Mouse (Mus musculus) MEL (cell line): ENCODE data around the gene Plcb3. TPM values are rescaled to one million over a fixed set of nuclear protein-coding genes. Genes with fewer than 3 reads are reported as not detected.

ENCODE experiments used
- DNase-seq: peaks from one replicate; pipeline ENCODE4 v3.0.0; 2011; ENCODE audit warnings: low read depth, low spot score
- H3K27ac ChIP-seq: 2 replicates; pipeline ENCODE4 v1.5.1; 2012; ENCODE audit warnings: low read depth, mild to moderate bottlenecking, control low read depth, low read length, moderate library complexity; ENCODE audit not compliant: control insufficient read depth
- H3K27me3 ChIP-seq, 2 experiments: fragments of 150-350 bp in 1 of 2; sonication (generic) in 1 of 2; 2 replicates each; pipeline ENCODE4 v1.6.1; 2012; ENCODE audit warnings: low read length in 2 of 2, mild to moderate bottlenecking in 2 of 2, improper control_type of control experiment in 1 of 2, moderate library complexity in 1 of 2; ENCODE audit not compliant: insufficient read depth in 2 of 2, control insufficient read depth in 1 of 2
- H3K36me3 ChIP-seq, 2 experiments: 2 replicates each; pipeline ENCODE4 v1.6.1; 2012 to 2014; ENCODE audit warnings: low read length in 2 of 2, improper control_type of control experiment in 1 of 2, inconsistent platforms in 1 of 2, mild to moderate bottlenecking in 1 of 2; ENCODE audit not compliant: insufficient read depth in 2 of 2, control insufficient read depth in 1 of 2
- H3K4me1 ChIP-seq, 2 experiments: fragments of 150-350 bp in 1 of 2; sonication (generic) in 1 of 2; 2 replicates each; pipeline ENCODE4 v1.6.1; 2012; ENCODE audit warnings: low read length in 2 of 2, improper control_type of control experiment in 1 of 2, mild to moderate bottlenecking in 1 of 2; ENCODE audit not compliant: insufficient read depth in 2 of 2, control insufficient read depth in 1 of 2
- H3K4me3 ChIP-seq, 2 experiments: fragments of 150-350 bp in 1 of 2; sonication (generic) in 1 of 2; 2 replicates each; pipeline ENCODE4 v1.5.1; 2012; ENCODE audit warnings: low read depth in 2 of 2, low read length in 2 of 2, mild to moderate bottlenecking in 2 of 2, moderate library complexity in 2 of 2, control low read depth in 1 of 2, improper control_type of control experiment in 1 of 2; ENCODE audit not compliant: control insufficient read depth in 1 of 2, insufficient read depth in 1 of 2
- H3K79me2 ChIP-seq: 2 replicates; pipeline ENCODE4 v1.6.1; 2012; ENCODE audit warnings: mild to moderate bottlenecking, low read length, moderate library complexity; ENCODE audit not compliant: control insufficient read depth, poor library complexity, insufficient read depth
- H3K9ac ChIP-seq: 2 replicates; pipeline ENCODE4 v1.6.1; 2012; ENCODE audit warnings: low read depth, mild to moderate bottlenecking, control low read depth, low read length, moderate library complexity; ENCODE audit not compliant: control insufficient read depth, poor library complexity, severe bottlenecking
- H3K9me3 ChIP-seq: fragments of 150-350 bp; sonication (generic); replicated peaks from 2 replicates; pipeline ENCODE4 v1.6.1; 2012; ENCODE audit warnings: mild to moderate bottlenecking, low read length, improper control_type of control experiment, moderate library complexity; ENCODE audit not compliant: insufficient read depth
- CTCF ChIP-seq, 3 experiments: IDR thresholded peaks in 2 of 3; conservative IDR thresholded peaks in 1 of 3; 2 replicates each; pipeline ENCODE4 v1.5.1; 2011 to 2012; ENCODE audit warnings: low read length in 3 of 3, low read depth in 2 of 3, mild to moderate bottlenecking in 2 of 3, improper control_type of control experiment in 1 of 3, inconsistent platforms in 1 of 3, mixed read lengths in 1 of 3, moderate library complexity in 1 of 3; ENCODE audit not compliant: control insufficient read depth in 1 of 3, insufficient read depth in 1 of 3, poor library complexity in 1 of 3, severe bottlenecking in 1 of 3
- ELF1 ChIP-seq: IDR thresholded peaks from 2 replicates; pipeline ENCODE4 v1.6.1; 2014; ENCODE audit warnings: low read depth, mild to moderate bottlenecking, inconsistent platforms, low read length, improper control_type of control experiment, moderate library complexity
- EP300 ChIP-seq, 2 experiments: IDR thresholded peaks; 2 replicates each; pipeline ENCODE4 v1.6.1; 2011; ENCODE audit warnings: improper control_type of control experiment in 2 of 2, low read length in 2 of 2, low read depth in 1 of 2, mild to moderate bottlenecking in 1 of 2
- GABPA ChIP-seq: IDR thresholded peaks from 2 replicates; pipeline ENCODE4 v1.6.1; 2012; ENCODE audit warnings: low read depth, mild to moderate bottlenecking, inconsistent platforms, low read length, improper control_type of control experiment, moderate library complexity
- JUND ChIP-seq: IDR thresholded peaks from 2 replicates; pipeline ENCODE4 v1.6.1; 2011; ENCODE audit warnings: low read depth, mild to moderate bottlenecking, improper control_type of control experiment, low read length
- KAT2A ChIP-seq: conservative IDR thresholded peaks from 2 replicates; pipeline ENCODE4 v1.6.1; 2012; ENCODE audit warnings: low read depth, low read length, improper control_type of control experiment, inconsistent platforms
- MXI1 ChIP-seq: IDR thresholded peaks from 2 replicates; pipeline ENCODE4 v1.6.1; 2011; ENCODE audit warnings: mild to moderate bottlenecking, low read depth, low read length, improper control_type of control experiment
- MYB ChIP-seq: IDR thresholded peaks from 2 replicates; pipeline ENCODE4 v1.6.1; 2011; ENCODE audit warnings: mild to moderate bottlenecking, low read depth, low read length, improper control_type of control experiment
- NELFE ChIP-seq: IDR thresholded peaks from 2 replicates; pipeline ENCODE4 v1.6.1; 2011; ENCODE audit warnings: low read depth, low read length, improper control_type of control experiment
- NRF1 ChIP-seq: IDR thresholded peaks from 2 replicates; pipeline ENCODE4 v1.6.1; 2014; ENCODE audit warnings: low read depth, mild to moderate bottlenecking, inconsistent platforms, low read length, improper control_type of control experiment, moderate library complexity; ENCODE audit not compliant: poor library complexity, insufficient read depth, severe bottlenecking
- POLR2A ChIP-seq, 2 experiments: IDR thresholded peaks; 2 replicates each; pipeline ENCODE4 v1.6.1; 2011 to 2012; ENCODE audit warnings: low read length in 2 of 2, mild to moderate bottlenecking in 2 of 2, control low read depth in 1 of 2, improper control_type of control experiment in 1 of 2, low read depth in 1 of 2, moderate library complexity in 1 of 2; ENCODE audit not compliant: control insufficient read depth in 1 of 2, insufficient read depth in 1 of 2, poor library complexity in 1 of 2
- RAD21 ChIP-seq: IDR thresholded peaks from 2 replicates; pipeline ENCODE4 v1.6.1; 2011; ENCODE audit warnings: mild to moderate bottlenecking, low read depth, low read length, improper control_type of control experiment
- SMC3 ChIP-seq: IDR thresholded peaks from 2 replicates; pipeline ENCODE4 v1.6.1; 2011; ENCODE audit warnings: low read depth, low read length, improper control_type of control experiment
- TBP ChIP-seq: IDR thresholded peaks from 2 replicates; pipeline ENCODE4 v1.8.0; 2011; ENCODE audit warnings: low read depth, low read length, improper control_type of control experiment
- UBTF ChIP-seq: IDR thresholded peaks from 2 replicates; pipeline ENCODE4 v1.6.1; 2012; ENCODE audit warnings: low read depth, mild to moderate bottlenecking, inconsistent platforms, low read length, improper control_type of control experiment, moderate library complexity, borderline replicate concordance; ENCODE audit not compliant: insufficient read depth
- USF1 ChIP-seq: IDR thresholded peaks from 2 replicates; pipeline ENCODE4 v1.6.1; 2014; ENCODE audit warnings: low read depth, mild to moderate bottlenecking, inconsistent platforms, low read length, improper control_type of control experiment, moderate library complexity
- ZC3H11A ChIP-seq: IDR thresholded peaks from 2 replicates; pipeline ENCODE4 v1.6.1; 2012; ENCODE audit warnings: low read depth, mild to moderate bottlenecking, inconsistent platforms, low read length, improper control_type of control experiment
- ZKSCAN1 ChIP-seq: IDR thresholded peaks from 2 replicates; pipeline ENCODE4 v1.6.1; 2012; ENCODE audit warnings: low read depth, mild to moderate bottlenecking, inconsistent platforms, low read length, improper control_type of control experiment, moderate library complexity
- ZMIZ1 ChIP-seq: IDR thresholded peaks from 2 replicates; pipeline ENCODE4 v1.6.1; 2012; ENCODE audit warnings: low read depth, mild to moderate bottlenecking, inconsistent platforms, low read length, improper control_type of control experiment, moderate library complexity
- ZNF384 ChIP-seq: IDR thresholded peaks from 2 replicates; pipeline ENCODE4 v1.6.1; 2012; ENCODE audit warnings: low read depth, mild to moderate bottlenecking, inconsistent platforms, low read length, improper control_type of control experiment
- polyA plus RNA-seq, 2 experiments: library from polyadenylated mRNA; stranded (reverse) in 1 of 2; unstranded in 1 of 2; fragments of >175 nt in 1 of 2; fragments of >200 nt in 1 of 2; gene quantifications; 2 replicates each; pipeline versions ENCODE4 v1.2.1 to v1.2.4; 2012; ENCODE audit warnings: low replicate concordance in 2 of 2, low read depth in 1 of 2; ENCODE audit not compliant: insufficient read length in 2 of 2, insufficient read depth in 1 of 2, missing spikeins in 1 of 2
- total RNA-seq: library from RNA; depleted of rRNA; stranded (reverse); fragments of 300-350 nt; gene quantifications from 2 replicates; pipeline ENCODE4 v1.2.3, GENCODE M21; 2012; rRNA removed

Plcb3 gene
- total and polyA plus RNA-seq, 3 experiments = 12.6 to 30.8 TPM; not detected in 1

DNA sequence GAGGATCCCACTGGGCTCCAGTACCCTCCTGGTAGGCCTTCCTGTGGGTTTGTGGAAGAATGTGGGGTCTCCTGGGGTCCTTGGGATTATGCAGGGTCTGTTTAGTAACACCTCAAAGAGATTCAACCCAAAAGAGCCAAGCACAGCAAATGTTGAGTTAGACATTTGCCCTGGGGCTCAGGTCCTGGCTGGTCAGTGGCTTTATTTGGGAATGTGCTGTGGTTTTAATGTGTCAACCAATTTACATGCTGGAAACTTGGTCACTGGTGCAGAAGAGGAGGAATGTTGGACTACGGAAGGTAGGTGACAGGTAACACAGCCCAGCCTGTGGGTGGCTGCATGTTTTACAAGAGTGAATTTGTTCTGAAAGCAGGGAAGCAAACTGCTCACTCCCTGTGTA is 73.2 kb downstream of the Plcb3 start:
- no peaks in the 10 kb centered on the region for H3K9me3 ChIP-seq
- TF ChIP-seq EP300 (IDR thresholded peaks at IDR 0.05; ENCODE audit: low read depth in 1 of 2, low read length in 2 of 2) = no peak
- TF ChIP-seq SMC3 = no peak
- no peak for TF ChIP-seq UBTF
- TF ChIP-seq TBP = no peak
- no peak for TF ChIP-seq ZNF384
- TF ChIP-seq MYB = no peak
- no peak for TF ChIP-seq KAT2A
- TF ChIP-seq CTCF (IDR thresholded peaks at IDR 0.05 in 2 of 3, conservative IDR thresholded peaks at IDR 0.05 in 1 of 3; ENCODE audit: control insufficient read depth in 1 of 3, insufficient read depth in 1 of 3, low read depth in 2 of 3, low read length in 3 of 3, poor library complexity in 1 of 3, severe bottlenecking in 1 of 3) = no peak
- no peak for TF ChIP-seq JUND
- no peak for TF ChIP-seq USF1
- TF ChIP-seq ELF1 = no peak
- no peak for TF ChIP-seq NELFE
- no peak for TF ChIP-seq MXI1
- no peak for TF ChIP-seq ZKSCAN1
- TF ChIP-seq ZMIZ1 = no peak
- TF ChIP-seq ZC3H11A = no peak
- no peak for TF ChIP-seq GABPA
- no peak for TF ChIP-seq NRF1
- no peak for TF ChIP-seq RAD21
- no peak for TF ChIP-seq POLR2A (IDR thresholded peaks at IDR 0.05; ENCODE audit: control insufficient read depth in 1 of 2, insufficient read depth in 1 of 2, low read depth in 1 of 2, low read length in 2 of 2, poor library complexity in 1 of 2)
- H3K36me3 ChIP-seq = no peaks in the 10 kb centered on the region; a peak in 2 of 4 replicates
- peaks cover 5% of the 10 kb centered on the region for H3K79me2 ChIP-seq
- H3K9ac ChIP-seq = no peak overlapping the region
- no peak for DNase-seq
- no peak overlapping the region for H3K4me3 ChIP-seq
- peaks cover 0 to 3% of the 10 kb centered on the region in 2 experiments; a peak in 1 of 4 replicates for H3K4me1 ChIP-seq
- no peak overlapping the region for H3K27ac ChIP-seq
- no peaks in the 10 kb centered on the region for H3K27me3 ChIP-seq

Other genes with a start within 250 kb of the Plcb3 start
- 4.7 and 4.9 TPM in 2 replicates for gene Rps6ka4, start 135.8 kb downstream of the Plcb3 start, total RNA-seq
- gene Rps6ka4, start 135.8 kb downstream of the Plcb3 start, polyA plus RNA-seq = 1 to 10 TPM in 1 of 2 experiments, not detected in 1; 7.3 TPM
- gene Ccdc88b, start 118.3 kb downstream of the Plcb3 start, total RNA-seq = 32.4 and 38.7 TPM in 2 replicates
- 10 to 100 TPM in 1 of 2 experiments, not detected in 1; 59.8 TPM for gene Ccdc88b, start 118.3 kb downstream of the Plcb3 start, polyA plus RNA-seq
- gene Trmt112, start 66.8 kb downstream of the Plcb3 start, total RNA-seq = 285 and 294 TPM in 2 replicates
- 100 to 1,000 TPM in 1 of 2 experiments, not detected in 1; 319 TPM for gene Trmt112, start 66.8 kb downstream of the Plcb3 start, polyA plus RNA-seq
- gene Prdx5, start 66.4 kb downstream of the Plcb3 start, total RNA-seq = 127 and 130 TPM in 2 replicates
- 100 to 1,000 TPM in 1 of 2 experiments, not detected in 1; 246 TPM for gene Prdx5, start 66.4 kb downstream of the Plcb3 start, polyA plus RNA-seq
- 30.5 and 40.9 TPM in 2 replicates for gene Esrra, start 54.7 kb downstream of the Plcb3 start, total RNA-seq
- gene Esrra, start 54.7 kb downstream of the Plcb3 start, polyA plus RNA-seq = 10 to 100 TPM in 1 of 2 experiments, not detected in 1; 32.5 TPM
- 0.65 TPM in 1 of 2 replicates, not detected in the other for gene Catsperz, start 51.1 kb downstream of the Plcb3 start, total RNA-seq
- 1 to 10 TPM in 1 of 2 experiments, not detected in 1; 2.4 TPM for gene Catsperz, start 51.1 kb downstream of the Plcb3 start, polyA plus RNA-seq
- gene Kcnk4, start 42.0 kb downstream of the Plcb3 start, total RNA-seq = 0.15 TPM in 1 of 2 replicates, not detected in the other
- 1 to 10 TPM in 1 of 2 experiments, not detected in 1; 1.8 TPM for gene Kcnk4, start 42.0 kb downstream of the Plcb3 start, polyA plus RNA-seq
- 37.7 and 51.7 TPM in 2 replicates for gene Bad, start 34.6 kb downstream of the Plcb3 start, total RNA-seq
- gene Bad, start 34.6 kb downstream of the Plcb3 start, polyA plus RNA-seq = 10 to 100 TPM in 1 of 2 experiments, not detected in 1; 69.7 TPM
- 21.3 and 27.1 TPM in 2 replicates for gene Gpr137, start 34.0 kb downstream of the Plcb3 start, total RNA-seq
- gene Gpr137, start 34.0 kb downstream of the Plcb3 start, polyA plus RNA-seq = 10 to 100 TPM in 1 of 2 experiments, not detected in 1; 35.3 TPM
- 448 and 467 TPM in 2 replicates for gene Ppp1r14b, start 1.5 kb downstream of the Plcb3 start, total RNA-seq
- 100 to 1,000 TPM in 1 of 2 experiments, not detected in 1; 349 TPM for gene Ppp1r14b, start 1.5 kb downstream of the Plcb3 start, polyA plus RNA-seq
- gene Fkbp2, start 4.0 kb upstream of the Plcb3 start, total RNA-seq = 51.4 and 53.9 TPM in 2 replicates
- 100 to 1,000 TPM in 1 of 2 experiments, not detected in 1; 167 TPM for gene Fkbp2, start 4.0 kb upstream of the Plcb3 start, polyA plus RNA-seq
- 11.2 and 11.5 TPM in 2 replicates for gene Vegfb, start 11.2 kb upstream of the Plcb3 start, total RNA-seq
- 10 to 100 TPM in 1 of 2 experiments, not detected in 1; 67.6 TPM for gene Vegfb, start 11.2 kb upstream of the Plcb3 start, polyA plus RNA-seq
- 3.2 and 4.2 TPM in 2 replicates for gene Dnajc4, start 16.1 kb upstream of the Plcb3 start, total RNA-seq
- gene Dnajc4, start 16.1 kb upstream of the Plcb3 start, polyA plus RNA-seq = 10 to 100 TPM in 1 of 2 experiments, not detected in 1; 12.9 TPM
- 23.8 and 32.1 TPM in 2 replicates for gene Nudt22, start 19.6 kb upstream of the Plcb3 start, total RNA-seq
- 10 to 100 TPM in 1 of 2 experiments, not detected in 1; 30.8 TPM for gene Nudt22, start 19.6 kb upstream of the Plcb3 start, polyA plus RNA-seq
- 1.2 and 1.8 TPM in 2 replicates for gene Trpt1, start 19.7 kb upstream of the Plcb3 start, total RNA-seq
- gene Trpt1, start 19.7 kb upstream of the Plcb3 start, polyA plus RNA-seq = 1 to 10 TPM in 1 of 2 experiments, not detected in 1; 2.3 TPM
- gene Fermt3, start 43.0 kb upstream of the Plcb3 start, total RNA-seq = 295 and 329 TPM in 2 replicates
- 100 to 1,000 TPM; 244 to 327 TPM for gene Fermt3, start 43.0 kb upstream of the Plcb3 start, polyA plus RNA-seq
- 281 and 284 TPM in 2 replicates for gene Stip1, start 63.5 kb upstream of the Plcb3 start, total RNA-seq
- gene Stip1, start 63.5 kb upstream of the Plcb3 start, polyA plus RNA-seq = 100 to 1,000 TPM; 370 to 430 TPM
- 1.9 and 4.5 TPM in 2 replicates for gene Macrod1, start 80.3 kb upstream of the Plcb3 start, total RNA-seq
- gene Macrod1, start 80.3 kb upstream of the Plcb3 start, polyA plus RNA-seq = 10 to 100 TPM in 1 of 2 experiments, not detected in 1; 15.7 TPM
- gene Flrt1, start 129.3 kb upstream of the Plcb3 start, total RNA-seq = 0.03 TPM in 1 of 2 replicates, not detected in the other
- gene Flrt1, start 129.3 kb upstream of the Plcb3 start, polyA plus RNA-seq = not detected
- 103 and 106 TPM in 2 replicates for gene Otub1, start 229.8 kb upstream of the Plcb3 start, total RNA-seq
- 100 to 1,000 TPM; 194 to 285 TPM for gene Otub1, start 229.8 kb upstream of the Plcb3 start, polyA plus RNA-seq
- gene Cox8a, start 241.1 kb upstream of the Plcb3 start, total RNA-seq = 736 and 745 TPM in 2 replicates
- gene Cox8a, start 241.1 kb upstream of the Plcb3 start, polyA plus RNA-seq = 1,000 to 10,000 TPM in 1 of 2 experiments, not detected in 1; 1,213 TPM